Mouse (Mus musculus) CH12.LX (cell line): Measurements from ENCODE around the gene Herc1. TPM values are rescaled to one million over a fixed set of nuclear protein-coding genes. Genes with fewer than 3 reads are reported as not detected.

ENCODE experiments used
- DNase-seq: peaks from one replicate; pipeline ENCODE4 v3.0.0-alpha.2; 2013; ENCODE audit errors: extremely low read depth
- H3K27ac ChIP-seq: 2 replicates; pipeline ENCODE4 v1.5.1; 2012; ENCODE audit warnings: low read depth, mild to moderate bottlenecking, control low read depth, moderate library complexity; ENCODE audit not compliant: insufficient read depth
- H3K27me3 ChIP-seq: replicated peaks from 2 replicates; pipeline ENCODE3; 2012; ENCODE audit warnings: inconsistent platforms
- H3K36me3 ChIP-seq, 2 experiments: replicated peaks in 1 of 2; 2 replicates each; pipeline versions ENCODE3 to v1.6.1; 2012; ENCODE audit warnings: inconsistent platforms in 1 of 2, low read length in 1 of 2, mild to moderate bottlenecking in 1 of 2, mixed read lengths in 1 of 2, moderate library complexity in 1 of 2; ENCODE audit not compliant: control insufficient read depth in 1 of 2, insufficient read depth in 1 of 2
- H3K4me1 ChIP-seq, 2 experiments: 2 replicates each; pipeline ENCODE4 v1.6.1; 2012; ENCODE audit warnings: inconsistent platforms in 1 of 2, moderate library complexity in 1 of 2; ENCODE audit not compliant: insufficient read depth in 2 of 2, control insufficient read depth in 1 of 2
- H3K4me2 ChIP-seq: 2 replicates; pipeline ENCODE4 v1.6.1; 2012; ENCODE audit warnings: low read depth, mild to moderate bottlenecking, control low read depth; ENCODE audit not compliant: poor library complexity, insufficient read depth, severe bottlenecking
- H3K4me3 ChIP-seq, 3 experiments: fragments of 150-350 bp in 1 of 3; sonication (generic) in 1 of 3; replicated peaks in 1 of 3; 2 replicates each; pipeline versions ENCODE3 to v1.5.1; 2011 to 2012; ENCODE audit warnings: low read depth in 2 of 3, low read length in 2 of 3, mild to moderate bottlenecking in 2 of 3, moderate library complexity in 2 of 3, control low read depth in 1 of 3, improper control_type of control experiment in 1 of 3, inconsistent platforms in 1 of 3, mixed read lengths in 1 of 3; ENCODE audit not compliant: poor library complexity in 1 of 3
- H3K79me2 ChIP-seq: replicated peaks from 2 replicates; pipeline ENCODE4 v1.6.1; 2012; ENCODE audit warnings: mild to moderate bottlenecking, moderate library complexity; ENCODE audit not compliant: control insufficient read depth, poor library complexity, insufficient read depth, severe bottlenecking; ENCODE audit errors: extremely low read depth
- H3K9ac ChIP-seq: 2 replicates; pipeline ENCODE4 v1.6.1; 2012; ENCODE audit warnings: low read depth, mild to moderate bottlenecking, control low read depth, moderate library complexity; ENCODE audit not compliant: insufficient read depth
- H3K9me3 ChIP-seq: replicated peaks from 2 replicates; pipeline ENCODE3; 2012; ENCODE audit warnings: low read length, inconsistent platforms, mixed read lengths
- BHLHE40 ChIP-seq: IDR thresholded peaks from 2 replicates; pipeline ENCODE4 v1.6.1; 2011; ENCODE audit warnings: mild to moderate bottlenecking, low read depth, low read length, improper control_type of control experiment
- CHD2 ChIP-seq: IDR thresholded peaks from 2 replicates; pipeline ENCODE4 v1.6.1; 2011; ENCODE audit warnings: low read length, improper control_type of control experiment
- EP300 ChIP-seq: IDR thresholded peaks from 2 replicates; pipeline ENCODE4 v1.6.1; 2011; ENCODE audit warnings: low read length, improper control_type of control experiment
- GABPA ChIP-seq: IDR thresholded peaks from 2 replicates; pipeline ENCODE4 v1.6.1; 2012; ENCODE audit warnings: low read depth, low read length, improper control_type of control experiment, inconsistent platforms; ENCODE audit not compliant: insufficient replicate concordance
- HCFC1 ChIP-seq: IDR thresholded peaks from 2 replicates; pipeline ENCODE4 v1.6.1; 2012; ENCODE audit warnings: low read depth, mild to moderate bottlenecking, inconsistent platforms, low read length, improper control_type of control experiment
- IRF4 ChIP-seq: IDR thresholded peaks from 2 replicates; pipeline ENCODE4 v1.6.1; 2014; ENCODE audit warnings: low read depth, mild to moderate bottlenecking, inconsistent platforms, low read length, improper control_type of control experiment
- JUN ChIP-seq: IDR thresholded peaks from 2 replicates; pipeline ENCODE4 v1.6.1; 2011; ENCODE audit warnings: low read depth, mild to moderate bottlenecking, low read length, improper control_type of control experiment, moderate library complexity; ENCODE audit not compliant: insufficient read depth
- KAT2A ChIP-seq: IDR thresholded peaks from 2 replicates; pipeline ENCODE4 v1.6.1; 2012; ENCODE audit warnings: low read length, improper control_type of control experiment, inconsistent platforms; ENCODE audit not compliant: insufficient replicate concordance
- MAFK ChIP-seq: IDR thresholded peaks from 2 replicates; pipeline ENCODE4 v1.6.1; 2011; ENCODE audit warnings: low read length, improper control_type of control experiment; ENCODE audit not compliant: insufficient replicate concordance
- MAX ChIP-seq: IDR thresholded peaks from 2 replicates; pipeline ENCODE4 v1.6.1; 2011; ENCODE audit warnings: low read length, improper control_type of control experiment
- MAZ ChIP-seq: IDR thresholded peaks from 2 replicates; pipeline ENCODE4 v1.6.1; 2012; ENCODE audit warnings: low read depth, mild to moderate bottlenecking, inconsistent platforms, low read length, improper control_type of control experiment, moderate library complexity
- MEF2A ChIP-seq: IDR thresholded peaks from 2 replicates; pipeline ENCODE4 v1.6.1; 2014; ENCODE audit warnings: low read depth, mild to moderate bottlenecking, inconsistent platforms, low read length, improper control_type of control experiment, borderline replicate concordance
- MYC ChIP-seq: IDR thresholded peaks from 2 replicates; pipeline ENCODE4 v1.6.1; 2011; ENCODE audit warnings: low read depth, mild to moderate bottlenecking, improper control_type of control experiment, low read length
- PAX5 ChIP-seq: IDR thresholded peaks from 2 replicates; pipeline ENCODE4 v1.6.1; 2012; ENCODE audit warnings: low read length, inconsistent platforms, mixed read lengths
- SMC3 ChIP-seq: IDR thresholded peaks from 2 replicates; pipeline ENCODE4 v1.6.1; 2011; ENCODE audit warnings: low read depth, low read length, improper control_type of control experiment
- TBP ChIP-seq: conservative IDR thresholded peaks from 2 replicates; pipeline ENCODE4 v1.6.1; 2011; ENCODE audit warnings: low read depth, low read length, improper control_type of control experiment
- UBTF ChIP-seq: IDR thresholded peaks from 2 replicates; pipeline ENCODE4 v1.6.1; 2012; ENCODE audit warnings: low read depth, mild to moderate bottlenecking, inconsistent platforms, low read length, improper control_type of control experiment, moderate library complexity
- USF1 ChIP-seq: IDR thresholded peaks from 2 replicates; pipeline ENCODE4 v1.6.1; 2014; ENCODE audit warnings: low read depth, mild to moderate bottlenecking, inconsistent platforms, low read length, improper control_type of control experiment
- ZC3H11A ChIP-seq: IDR thresholded peaks from 2 replicates; pipeline ENCODE4 v1.6.1; 2012; ENCODE audit warnings: low read depth, mild to moderate bottlenecking, inconsistent platforms, low read length, improper control_type of control experiment
- ZKSCAN1 ChIP-seq: IDR thresholded peaks from 2 replicates; pipeline ENCODE4 v1.6.1; 2012; ENCODE audit warnings: low read depth, inconsistent platforms, low read length, improper control_type of control experiment, borderline replicate concordance
- ZMIZ1 ChIP-seq: IDR thresholded peaks from 2 replicates; pipeline ENCODE4 v1.6.1; 2012; ENCODE audit warnings: low read depth, mild to moderate bottlenecking, inconsistent platforms, low read length, improper control_type of control experiment
- dilution Hi-C: fragments of 300-500 bp; cut with MboI; formaldehyde crosslinking; loops from 2 replicates; pipeline ENCODE4 v1.14.3; 2020; ENCODE audit warnings: low sequenced_read_pairs; ENCODE audit not compliant: extremely low pct_unique_long_range_greater_than_20kb, extremely low pct_ligation_motif_present
- in situ Hi-C: fragments of 300-500 bp; cut with MboI; formaldehyde crosslinking; loops from 3 replicates; pipeline ENCODE4 v1.14.3; 2019; ENCODE audit warnings: low sequenced_read_pairs, low pct_ligation_motif_present, low pct_unique_long_range_greater_than_20kb, mixed read lengths
- polyA plus RNA-seq: library from polyadenylated mRNA; unstranded; fragments of >175 nt; gene quantifications from 2 replicates; pipeline ENCODE4 v1.2.1, GENCODE M21; 2012; ENCODE audit warnings: low read depth; ENCODE audit not compliant: insufficient read length
- total RNA-seq, 2 experiments: library from RNA; depleted of rRNA; stranded (reverse); fragments of 300-350 nt in 1 of 2; fragments of >200 nt in 1 of 2; gene quantifications; 2 replicates each; pipeline ENCODE4 v1.2.3; 2012 to 2014

Gene Herc1
- total and polyA plus RNA-seq, 3 experiments = 33.2 to 45.2 (median 42.1) TPM

DNA sequence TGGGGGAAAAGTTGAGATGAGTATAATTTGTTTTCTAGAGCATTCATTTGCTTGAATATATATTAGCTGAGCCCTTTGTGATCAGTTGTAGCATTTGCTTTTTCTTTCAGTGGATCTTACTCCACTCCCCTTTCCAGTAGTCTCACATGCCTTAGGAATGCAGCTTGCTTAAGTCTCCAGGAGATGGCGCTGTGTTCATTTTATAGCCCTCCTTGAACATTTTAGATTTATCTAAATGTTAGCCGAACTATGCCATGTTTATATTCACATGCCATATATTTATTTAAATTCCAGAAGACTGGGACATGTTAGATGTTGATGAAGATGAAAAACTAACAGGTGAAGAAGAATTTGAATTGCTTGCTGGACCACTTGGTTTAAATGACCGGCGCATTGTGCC is 114.8 kb downstream of the Herc1 start (continued):
- TF ChIP-seq ZC3H11A = no peak
- TF ChIP-seq SMC3 = peak; percentile 61
- no peak for TF ChIP-seq USF1
- no peak for TF ChIP-seq MYC
- TF ChIP-seq TBP = no peak
- no peak for TF ChIP-seq PAX5
- TF ChIP-seq MAX = no peak
- TF ChIP-seq EP300 = no peak

DNA sequence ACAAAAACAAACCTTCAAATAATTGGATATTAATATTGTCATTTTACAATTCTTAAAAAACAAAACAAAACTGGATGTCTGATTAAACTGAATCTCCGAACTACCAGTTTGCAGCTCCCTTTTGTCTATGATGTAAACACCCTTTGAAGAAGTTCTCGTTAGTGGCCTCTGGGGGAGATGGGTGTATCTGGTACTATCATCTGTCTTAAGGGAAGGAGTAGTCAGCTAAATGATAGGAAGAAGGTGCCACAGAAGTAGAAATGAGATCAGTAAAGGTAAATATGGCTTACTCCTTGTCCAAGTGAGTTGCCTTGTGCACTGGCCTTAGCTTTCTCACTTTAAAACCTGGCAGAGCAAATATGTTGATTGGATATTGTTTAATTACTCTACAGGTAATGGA is 127.5 kb downstream of the Herc1 start:
- no peaks in the 10 kb centered on the region for H3K79me2 ChIP-seq
- no peaks in the 10 kb centered on the region for H3K9me3 ChIP-seq
- H3K4me3 ChIP-seq = no peak overlapping the region
- H3K27ac ChIP-seq = no peak overlapping the region
- dilution Hi-C loops (no loop called here), in situ Hi-C loops (no loop called here)
- no peak for TF ChIP-seq IRF4
- TF ChIP-seq GABPA = no peak
- no peaks in the 10 kb centered on the region for H3K27me3 ChIP-seq
- peaks cover 31 to 73% of the 10 kb centered on the region in 2 experiments for H3K36me3 ChIP-seq
- H3K4me1 ChIP-seq = no peaks in the 10 kb centered on the region
- no peak overlapping the region for H3K4me2 ChIP-seq
- H3K9ac ChIP-seq = no peak overlapping the region
- no peak for DNase-seq

GRCm38 (mm10) chr9:66483429-66483828 is 133.2 kb downstream of the Herc1 start:
- Histone ChIP-seq H3K4me1 (no peaks in the 10 kb centered on the region), H3K4me2 (no peak overlapping the region), H3K79me2 (no peaks in the 10 kb centered on the region), H3K9me3 (no peaks in the 10 kb centered on the region), H3K9ac (no peak overlapping the region), H3K36me3 (peaks cover 51 to 79% of the 10 kb centered on the region in 2 experiments), H3K27ac (no peak overlapping the region)
- in situ Hi-C loops = no loop called here
- DNase-seq = no peak
- dilution Hi-C loops = no loop called here
- TF ChIP-seq ZKSCAN1 = no peak
- no peak for TF ChIP-seq MAZ
- TF ChIP-seq UBTF = no peak
- no peak for TF ChIP-seq BHLHE40
- no peak for TF ChIP-seq HCFC1
- TF ChIP-seq CHD2 = no peak
- no peak for TF ChIP-seq USF1
- no peak for TF ChIP-seq JUN
- TF ChIP-seq MYC = no peak
- TF ChIP-seq KAT2A = no peak
- TF ChIP-seq ZMIZ1 = no peak
- TF ChIP-seq MAFK = no peak
- no peak for TF ChIP-seq MEF2A
- TF ChIP-seq, all 38 proteins: peak for 0
- Histone ChIP-seq H3K27me3 (no peaks in the 10 kb centered on the region), H3K4me3 (no peak overlapping the region)
